Mouse (Mus musculus): ENCODE measurements at regions not wholly inside any gene's neighbourhood (a gene's known extent, or its start where the extent isn't known, plus 50 kb on each side); places are given as distances from the start of the nearest gene placed in this dataset.

DNA sequence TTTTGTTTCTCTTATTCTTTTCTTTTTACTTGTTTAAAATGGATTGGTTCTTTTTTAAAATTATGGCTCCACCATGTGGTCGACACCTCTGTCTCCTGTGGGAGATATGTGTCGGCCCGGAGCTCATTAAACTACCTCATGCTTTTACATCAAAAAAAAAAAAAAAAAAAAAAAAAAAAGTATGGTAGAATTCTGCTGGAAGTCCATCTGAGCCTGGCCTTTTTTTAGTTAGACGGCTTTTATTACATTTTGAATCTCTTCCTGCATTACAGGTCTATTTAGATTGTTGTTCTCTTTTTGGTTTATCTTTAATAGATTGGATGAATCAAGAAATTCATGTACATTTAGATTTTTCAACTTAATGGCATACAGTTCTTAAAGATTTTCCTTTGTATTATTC lies 350.8 kb upstream of the Ascc3 start:
- no peak for DNase-seq (ENCODE audit: low spot score in 2 of 2)

- DNase-seq (ENCODE audit: low spot score in 2 of 2) = no peak
Measured at GRCm38 (mm10) chr10:50203587-50203986, 388.9 kb upstream of the Ascc3 start.

DNA sequence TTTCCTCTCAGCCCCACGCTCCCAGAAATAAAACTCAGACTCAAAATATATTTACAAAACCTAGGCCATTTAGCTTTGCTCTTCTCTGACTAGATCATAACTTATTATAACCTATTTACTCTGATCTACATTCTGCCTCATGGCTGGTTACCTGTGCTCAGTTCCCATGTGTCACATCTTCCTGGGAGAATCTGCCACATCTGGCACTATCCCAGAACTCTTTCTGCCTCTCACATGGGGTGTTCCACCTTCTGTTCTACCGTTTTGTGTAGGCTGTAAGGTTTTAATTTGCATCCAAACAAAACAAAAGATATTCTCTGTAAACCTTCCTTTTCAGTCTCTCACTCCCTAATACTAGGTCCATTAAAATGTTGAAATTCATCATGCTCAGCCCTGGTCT lies 390.8 kb upstream of the Ascc3 start:
- no peak for DNase-seq (ENCODE audit: low spot score in 2 of 2)

GRCm38 (mm10) chr10:50199857-50200256 lies 392.6 kb upstream of the Ascc3 start:
- peak in 1 of 2 experiments; percentile 6 for DNase-seq (ENCODE audit: low spot score in 2 of 2)

GRCm38 (mm10) chr10:50197897-50198538 lies 394.5 kb upstream of the Ascc3 start:
- DNase-seq (ENCODE audit: low spot score in 2 of 2) = no peak

DNA sequence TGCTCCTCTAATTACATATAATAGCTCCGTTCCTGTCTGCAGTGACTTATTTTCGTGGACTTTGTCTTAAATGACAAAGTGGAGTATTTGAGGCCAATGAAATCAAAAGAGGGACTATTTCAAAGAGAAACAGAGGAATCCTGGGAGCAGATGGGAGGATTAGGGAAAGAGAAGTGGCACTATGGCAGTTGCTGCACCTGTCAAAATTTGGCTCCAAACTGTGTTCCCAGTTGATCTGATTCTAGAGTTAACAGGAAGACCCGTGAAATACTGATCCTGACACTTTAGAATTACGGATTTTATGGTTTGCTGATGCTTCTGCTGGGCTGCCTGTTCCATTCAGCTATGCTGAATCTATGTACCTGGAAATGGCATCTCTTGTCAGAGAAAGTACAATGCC lies 401.7 kb upstream of the Grik2 start:
- no peak for DNase-seq (ENCODE audit: low spot score in 2 of 2)

- DNase-seq (ENCODE audit: low spot score in 2 of 2) = no peak
Measured at GRCm38 (mm10) chr10:50169116-50169515, 380.6 kb upstream of the Grik2 start.

- DNase-seq (ENCODE audit: low spot score in 2 of 2) = no peak
Measured at GRCm38 (mm10) chr10:50138351-50138750, 349.8 kb upstream of the Grik2 start.

DNA sequence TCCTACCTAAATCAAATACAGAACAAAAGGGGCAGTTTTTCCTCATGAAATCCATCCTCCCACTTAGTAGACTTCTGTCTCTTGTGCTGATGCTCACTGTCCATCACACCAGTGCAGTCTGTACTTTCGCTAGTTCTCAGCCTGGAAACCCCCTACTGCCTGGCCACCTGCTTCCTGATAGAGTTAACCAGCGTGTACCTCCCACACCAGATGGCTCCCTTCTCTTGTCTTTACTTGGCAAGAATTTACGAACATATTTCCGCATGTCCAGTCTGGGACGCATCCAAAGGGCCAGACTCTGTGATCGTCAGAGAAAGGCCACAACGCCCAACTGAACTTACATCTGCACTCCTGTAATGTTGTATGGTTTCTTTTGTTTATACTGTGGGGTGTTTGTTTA lies 349.2 kb upstream of the Grik2 start:
- DNase-seq (ENCODE audit: low spot score in 2 of 2) = no peak

DNA sequence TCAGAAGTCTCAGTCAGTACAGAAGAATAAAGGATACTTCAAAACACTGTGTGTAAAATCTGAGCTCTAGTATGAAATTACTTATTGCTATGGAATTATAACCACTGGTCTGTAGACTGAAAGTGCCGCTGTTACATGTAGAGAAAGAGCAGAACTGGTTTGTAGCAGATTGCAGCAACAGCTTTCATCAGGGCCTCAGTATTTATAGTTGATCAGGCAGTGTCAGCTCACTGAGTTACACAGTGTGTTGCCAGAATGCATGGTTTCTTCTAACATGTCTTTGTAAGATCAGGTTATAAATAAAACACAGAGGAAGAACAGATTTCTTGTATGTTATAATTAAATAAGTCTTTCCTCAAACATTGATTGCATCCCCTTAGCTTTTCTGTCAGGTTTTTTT lies 347.6 kb upstream of the Grik2 start:
- DNase-seq (ENCODE audit: low spot score in 2 of 2) = no peak

DNA sequence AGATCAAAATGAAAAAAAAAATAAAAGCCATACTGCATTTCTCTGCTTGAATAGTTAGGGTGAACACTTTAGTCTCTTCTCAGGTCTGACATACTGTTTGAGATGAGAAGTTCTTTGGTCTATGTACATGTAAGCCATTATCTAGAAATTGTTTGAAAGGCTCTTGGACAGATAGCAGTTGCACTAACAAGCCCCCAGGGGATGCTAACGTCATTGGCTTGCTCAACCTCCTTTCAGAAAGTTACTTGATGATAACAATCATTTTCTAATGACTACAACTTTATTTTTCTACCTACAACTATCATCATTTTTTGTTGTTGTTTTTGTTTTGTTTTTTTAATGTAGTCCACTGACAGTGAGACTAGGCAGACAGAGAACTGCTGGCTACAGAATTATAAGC lies 346.9 kb upstream of the Grik2 start:
- no peak for DNase-seq (ENCODE audit: low spot score in 2 of 2)

Measured in left cerebral cortex, adult 9 months (tissue).